Mouse (Mus musculus): ENCODE results near the gene Abca1.

Abca1 gene

DNA sequence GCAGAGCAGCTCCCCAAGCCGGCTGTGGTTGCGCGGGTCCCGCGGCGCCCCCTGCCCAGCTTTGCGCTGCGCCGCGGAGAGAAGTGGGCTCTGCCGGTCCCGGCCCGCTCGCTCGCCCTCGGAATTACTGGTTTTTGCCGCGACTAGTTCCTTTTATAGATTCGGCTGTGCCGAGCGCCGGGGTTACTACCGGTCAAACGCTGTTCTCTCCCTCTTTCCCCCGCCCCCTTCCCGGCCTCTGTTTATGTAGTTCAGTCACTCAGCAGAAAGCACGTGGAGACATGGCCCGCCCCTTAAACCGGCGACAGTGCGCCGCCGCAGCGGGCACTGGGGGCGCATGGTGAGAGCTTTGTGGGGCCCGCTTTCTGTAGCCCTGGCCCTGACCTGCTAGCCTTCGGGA, at the start of gene Abca1:
TSS of gene Abca1 (minus strand) at position 129 of the 400 bp plus-strand sequence.
- peak; percentile 75 for DNase-seq (ENCODE audit: low read depth, low spot score)

DNA sequence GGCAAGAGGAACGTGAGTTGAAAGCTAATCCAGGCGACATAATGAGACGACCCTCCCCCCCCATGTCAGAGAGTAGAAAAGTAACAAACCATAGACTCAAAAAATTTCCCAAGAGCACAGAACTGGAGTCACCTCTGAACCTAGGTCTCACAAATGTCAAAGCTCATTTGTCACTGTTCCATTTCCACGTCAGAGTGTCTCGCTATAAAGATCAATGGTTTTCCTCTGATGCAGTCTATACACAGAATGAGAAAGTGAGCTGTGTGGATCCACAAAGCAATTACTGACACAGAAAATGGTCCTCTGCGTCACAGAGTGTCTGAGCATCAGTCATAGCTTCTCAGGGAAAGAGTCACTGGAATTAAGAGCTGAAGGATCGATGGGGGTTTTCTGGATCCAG, 44.8 kb upstream of the Abca1 start:
- no peak for DNase-seq (ENCODE audit: low read depth, low spot score)

DNA sequence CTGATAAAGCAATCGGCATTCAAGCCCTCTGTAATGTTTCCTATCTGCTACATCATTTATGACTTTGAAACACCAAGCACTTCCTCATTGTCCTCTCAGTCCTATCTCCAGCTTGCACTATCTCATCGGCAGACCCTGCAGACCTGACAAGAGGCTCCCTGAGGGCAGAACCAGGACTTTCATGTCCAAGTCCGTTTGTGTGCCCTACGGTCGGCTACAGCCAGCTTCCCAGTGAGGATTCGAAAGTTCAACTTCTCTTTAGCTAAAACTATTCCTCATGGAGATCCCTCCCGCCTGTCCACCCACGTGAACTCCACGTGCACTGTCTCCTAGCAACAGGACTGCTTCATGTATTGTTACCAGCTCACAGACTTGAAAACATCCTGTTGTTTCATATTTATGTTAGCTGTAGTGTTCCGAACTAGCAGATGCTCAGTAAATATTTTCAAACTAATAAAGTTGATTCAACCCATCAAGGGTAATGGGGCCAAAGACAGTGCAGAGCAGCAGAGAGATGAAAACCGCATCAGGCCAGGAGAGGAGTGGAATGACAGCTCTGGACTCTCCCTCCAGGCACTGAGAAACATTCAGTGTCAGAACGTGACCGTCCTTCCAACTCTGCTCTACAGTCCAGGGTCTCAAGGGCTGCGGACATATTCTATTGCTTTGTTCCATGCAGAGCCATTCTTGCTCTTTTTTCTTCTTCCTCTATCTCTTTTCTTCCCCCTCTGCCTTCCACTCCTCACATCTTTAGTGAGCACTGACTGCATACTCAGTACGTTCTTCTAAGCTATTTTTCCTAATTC, 44.1 kb upstream of the Abca1 start:
- DNase-seq (ENCODE audit: low read depth, low spot score) = no peak

DNA sequence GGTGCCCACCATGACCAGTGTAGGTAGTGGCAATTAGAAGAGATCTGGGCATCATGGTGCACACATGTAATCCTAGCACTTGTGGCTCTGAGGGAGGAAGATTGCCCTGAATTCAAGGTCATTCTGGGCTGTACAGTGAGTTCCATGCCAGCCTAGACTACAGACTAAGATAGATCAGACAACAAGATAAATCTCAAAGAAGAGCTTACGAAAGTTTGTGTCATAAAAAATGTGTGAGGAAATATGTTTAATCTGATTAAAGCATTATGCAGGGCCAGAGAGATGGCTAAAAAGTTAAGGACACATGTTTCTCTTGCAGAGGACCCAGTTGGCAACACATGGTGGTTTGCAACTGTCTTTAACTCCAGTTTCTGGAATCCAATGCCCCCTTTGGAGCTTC, 40.6 kb upstream of the Abca1 start:
- no peak for DNase-seq (ENCODE audit: low read depth, low spot score)

DNA sequence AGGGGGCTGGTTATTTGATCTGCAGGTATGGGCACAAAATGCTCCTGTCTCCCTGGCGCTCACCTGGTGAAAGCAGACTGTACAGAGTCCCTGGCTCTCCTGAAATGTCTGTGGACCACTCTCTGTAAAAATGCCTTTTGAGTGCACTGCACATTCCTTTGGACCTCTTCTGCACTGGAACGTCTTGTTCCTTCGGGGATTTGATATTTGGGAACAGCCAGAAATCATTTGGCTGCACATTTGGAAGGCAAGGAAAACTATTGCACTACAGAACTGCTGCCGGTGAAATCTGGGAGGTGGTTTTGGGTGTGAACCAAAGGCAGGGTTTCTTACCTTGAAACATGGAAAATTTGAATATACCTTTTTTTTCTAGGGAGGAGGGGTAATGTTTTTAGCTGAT, 38.1 kb upstream of the Abca1 start:
- DNase-seq (ENCODE audit: low read depth, low spot score) = no peak

- DNase-seq (ENCODE audit: low read depth, low spot score) = peak; percentile 95
These were observed 36.5 kb upstream of the Abca1 start for GRCm38 (mm10) chr4:53196058-53196771.

DNA sequence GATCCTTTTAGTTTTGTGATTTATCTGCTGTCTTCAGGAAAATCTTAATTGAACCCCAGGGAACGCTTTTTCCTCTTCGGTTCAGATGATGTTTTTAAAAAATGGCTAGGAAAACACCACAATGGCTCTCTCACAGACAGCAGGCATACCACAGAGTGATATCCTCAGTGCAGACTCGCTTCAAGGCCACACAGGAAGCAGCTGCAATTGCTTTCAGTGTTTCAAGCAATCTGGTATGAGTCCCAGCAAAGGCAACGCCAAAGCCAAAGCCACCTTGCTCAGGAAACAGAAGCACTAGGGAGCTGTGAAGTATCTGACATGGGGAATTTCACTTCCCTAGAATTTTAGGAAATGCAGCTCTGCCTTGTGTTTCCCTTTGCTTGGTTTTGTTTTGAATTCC, 27.4 kb upstream of the Abca1 start:
- no peak for DNase-seq (ENCODE audit: low read depth, low spot score)

- DNase-seq (ENCODE audit: low read depth, low spot score) = no peak
These were observed 26.9 kb upstream of the Abca1 start for GRCm38 (mm10) chr4:53186573-53186972.

DNA sequence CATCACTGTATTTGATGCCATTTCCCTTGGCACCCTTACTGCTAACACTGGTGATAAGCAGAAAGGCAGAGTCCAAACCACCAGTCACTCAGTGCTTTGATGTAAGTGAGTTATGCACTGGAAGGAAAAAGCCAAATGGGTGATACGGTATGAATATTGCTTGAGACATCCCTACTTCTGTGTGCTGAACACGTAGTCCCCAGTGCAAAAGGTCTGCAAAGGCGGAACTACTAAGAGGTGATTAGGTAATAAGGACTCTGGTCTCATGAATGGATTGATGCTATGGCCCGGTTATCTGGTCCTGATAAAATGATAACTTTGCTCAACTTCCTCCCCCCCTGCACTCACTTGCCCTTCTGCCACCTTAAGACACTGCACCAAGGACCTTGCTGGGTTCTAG, 26.4 kb upstream of the Abca1 start:
- DNase-seq (ENCODE audit: low read depth, low spot score) = no peak

- DNase-seq (ENCODE audit: low read depth, low spot score) = no peak
These were observed 21.8 kb upstream of the Abca1 start for GRCm38 (mm10) chr4:53181479-53181878.

DNA sequence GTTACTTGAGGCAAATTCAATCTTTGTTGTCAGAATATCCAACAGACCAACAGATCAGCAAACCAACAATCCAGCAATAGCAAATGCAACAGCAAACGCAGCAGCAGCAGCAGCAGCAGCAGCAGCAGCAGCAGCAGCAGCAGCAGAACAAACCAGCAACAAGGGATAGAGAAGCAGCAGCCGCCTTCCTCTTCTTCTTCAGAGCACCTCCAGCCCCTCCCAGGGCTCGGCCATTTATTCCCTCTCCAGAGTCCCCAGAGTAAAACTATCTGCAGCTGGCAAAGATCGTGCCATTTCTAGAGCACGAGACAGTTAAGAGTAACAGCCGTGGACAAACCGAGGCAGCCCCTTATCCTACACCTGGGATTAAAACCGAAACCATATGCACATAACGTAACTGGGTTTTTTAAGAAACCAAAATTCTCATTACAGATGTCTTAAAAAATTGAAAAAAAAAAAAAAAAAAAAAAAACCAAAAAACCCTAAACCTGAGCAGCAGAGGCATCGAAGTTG, 19.7 kb upstream of the Abca1 start:
- no peak for DNase-seq (ENCODE audit: low read depth, low spot score)

GRCm38 (mm10) chr4:53178489-53178888, 18.8 kb upstream of the Abca1 start:
- DNase-seq (ENCODE audit: low read depth, low spot score) = no peak

DNA sequence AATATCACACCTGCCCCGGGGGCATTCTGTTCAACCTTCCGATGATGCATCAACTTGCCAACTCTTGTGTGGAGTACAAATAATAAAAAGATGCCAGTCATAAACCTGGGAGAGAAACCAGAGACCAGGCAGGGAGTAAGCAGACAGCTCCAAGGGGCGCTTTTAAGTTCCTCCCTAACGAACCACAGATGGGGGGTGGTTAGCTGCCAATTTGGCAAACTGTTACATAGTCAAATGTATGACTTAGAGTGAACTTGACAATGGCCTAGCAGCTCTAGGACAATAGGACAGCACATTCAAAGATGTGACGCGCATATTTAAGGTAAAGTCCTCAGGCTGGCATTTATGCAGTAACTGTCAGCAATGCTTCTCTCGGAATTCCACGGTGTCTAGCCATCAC, 18.0 kb upstream of the Abca1 start:
- DNase-seq (ENCODE audit: low read depth, low spot score) = no peak

DNA sequence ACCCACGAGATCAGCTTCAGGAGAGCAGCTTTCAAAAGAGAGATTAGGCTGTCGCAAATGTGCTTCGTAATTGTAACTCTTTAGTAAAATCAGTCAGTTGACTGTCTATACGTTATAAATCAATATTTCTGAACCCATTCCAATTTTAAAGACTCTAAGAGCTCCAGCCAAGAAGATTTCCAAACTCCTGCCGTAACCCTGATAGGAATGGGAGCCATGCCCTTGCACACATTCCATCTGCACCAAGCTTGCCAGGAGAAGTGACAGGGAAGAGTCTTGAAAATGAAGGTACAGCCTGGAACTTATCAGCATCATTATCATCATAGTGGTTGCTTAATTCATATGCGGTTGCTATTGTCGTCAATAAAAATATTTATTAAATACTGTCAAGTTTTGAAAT, 15.2 kb upstream of the Abca1 start:
- no peak for DNase-seq (ENCODE audit: low read depth, low spot score)

GRCm38 (mm10) chr4:53170403-53170802, 10.7 kb upstream of the Abca1 start:
- no peak for DNase-seq (ENCODE audit: low read depth, low spot score)

DNA sequence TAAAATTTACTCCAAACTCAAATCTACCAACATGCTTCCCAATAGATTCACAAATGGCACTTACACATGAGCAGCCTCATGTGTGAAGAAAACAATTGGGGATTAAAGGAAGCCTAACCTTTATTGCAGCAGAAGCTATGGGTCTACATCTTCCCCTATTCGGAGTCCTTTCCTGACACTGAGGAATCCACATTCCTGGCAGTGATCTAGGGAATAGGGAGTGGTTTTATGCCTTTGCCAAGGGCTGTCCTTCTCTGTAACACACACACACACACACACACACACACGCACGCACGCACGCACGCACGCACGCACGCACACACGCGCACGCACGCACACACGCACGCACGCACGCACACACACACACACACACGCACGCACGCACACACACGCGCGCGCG, 5.5 kb upstream of the Abca1 start:
- DNase-seq (ENCODE audit: low read depth, low spot score) = no peak

DNA sequence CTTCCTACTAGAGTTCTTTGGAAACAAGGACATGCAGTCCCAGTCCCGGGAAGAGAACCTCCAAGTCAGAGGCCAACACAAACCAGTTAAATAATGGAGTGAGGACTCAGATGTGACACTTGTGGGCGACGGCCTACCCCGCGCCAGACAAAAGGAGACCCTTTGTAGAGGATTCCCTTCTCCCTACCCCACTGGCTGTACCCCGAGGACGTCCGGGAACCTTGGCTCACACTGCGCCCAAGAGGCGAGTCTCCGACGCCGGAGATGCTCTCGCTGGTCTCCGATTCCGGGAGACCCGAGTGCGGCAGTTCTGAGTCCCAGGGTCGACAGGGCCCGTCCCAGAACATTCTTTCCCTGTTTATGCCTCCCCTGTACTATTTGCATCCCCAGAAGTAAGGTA, 519 bp downstream of the Abca1 start:
- no peak for DNase-seq (ENCODE audit: low read depth, low spot score)

GRCm38 (mm10) chr4:53158634-53159033, 1.1 kb downstream of the Abca1 start:
- no peak for DNase-seq (ENCODE audit: low read depth, low spot score)

- DNase-seq (ENCODE audit: low read depth, low spot score) = no peak
These were observed 4.2 kb downstream of the Abca1 start for GRCm38 (mm10) chr4:53155471-53155870.

- no peak for DNase-seq (ENCODE audit: low read depth, low spot score)
These were observed 6.0 kb downstream of the Abca1 start for GRCm38 (mm10) chr4:53153711-53154110.

DNA sequence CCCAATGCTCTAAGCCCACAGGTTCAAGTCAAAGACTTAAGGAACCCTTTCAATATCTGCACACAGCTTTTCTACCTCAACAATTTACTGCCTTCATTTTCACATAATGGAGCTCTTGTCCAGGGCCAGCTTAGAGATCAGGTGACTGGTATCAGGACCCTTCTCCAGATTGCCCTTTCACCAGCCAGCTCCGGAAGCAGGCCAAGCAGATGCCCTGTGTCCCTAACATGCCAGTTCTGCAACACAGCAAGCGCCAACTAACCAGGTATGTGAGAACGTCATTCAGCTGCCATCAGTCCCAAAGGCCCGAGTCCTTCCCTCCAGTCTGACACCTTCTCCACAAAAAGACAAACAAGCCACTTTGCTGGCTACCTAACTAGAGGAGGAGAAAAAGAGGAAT, 6.6 kb downstream of the Abca1 start:
- no peak for DNase-seq (ENCODE audit: low read depth, low spot score)

DNA sequence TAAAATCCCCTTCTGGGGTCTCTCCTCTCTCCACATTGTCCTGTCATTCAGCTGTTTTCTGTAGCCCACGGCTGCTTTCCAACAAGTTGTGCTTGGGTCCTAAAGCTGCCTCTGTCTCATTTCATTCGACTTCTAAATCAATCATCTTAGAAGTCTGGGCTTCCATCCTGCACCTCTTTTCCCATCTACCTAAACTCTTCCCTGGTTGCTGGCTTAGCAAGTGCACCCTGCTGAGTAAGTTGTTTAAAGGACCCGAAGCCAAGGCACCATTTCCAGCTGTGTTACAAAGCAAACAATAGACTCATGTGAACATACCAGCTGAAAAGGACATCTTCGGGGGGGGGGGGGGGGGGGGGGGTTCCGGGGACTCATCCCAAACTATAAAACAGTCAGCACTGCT, 7.0 kb downstream of the Abca1 start:
- DNase-seq (ENCODE audit: low read depth, low spot score) = no peak

DNA sequence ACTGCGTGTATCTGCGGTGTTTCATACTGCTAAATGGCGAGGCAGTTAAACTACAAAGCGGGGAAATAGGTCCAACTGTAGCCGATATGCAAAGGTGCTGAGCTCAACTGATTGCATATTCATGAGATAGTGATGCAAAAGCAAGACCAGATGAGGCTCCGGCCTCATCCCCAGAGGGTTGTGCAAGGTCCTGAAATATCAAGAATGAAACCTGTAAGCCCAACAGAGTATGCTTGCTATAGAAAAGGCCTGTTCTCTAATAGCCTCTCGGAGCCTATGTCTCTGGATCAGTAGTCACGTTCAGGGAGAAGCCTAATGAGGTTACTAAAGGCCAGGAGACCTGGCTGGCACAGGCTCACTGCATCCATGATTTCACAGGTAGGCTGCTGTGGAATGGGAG, 9.2 kb downstream of the Abca1 start:
- DNase-seq (ENCODE audit: low read depth, low spot score) = no peak
